In genomic region chr10:6011541-6011940, GRCm38 (mm10) we compare ENCODE assay signal across 12 mouse cellular contexts.
A peak's percentile ranks its signal among the peaks of the same experiment; 100 is the strongest.
DNase-seq lines count a peak whose midpoint lies in the region.
"Had no signal": no experiment of that assay in that cellular context is flagged by ENCODE, and none has a peak within 500 bp of the region (broad histone marks: within the 10 kb centered on the region; RNA-seq: fewer than 3 reads in every experiment).

No protein-coding gene starts in this region.

- intact Hi-C loops in heart, postnatal 25 days (cut with DNase I) = no loop called here

- DNase-seq in heart, adult 8-10 months (ENCODE audit: low spot score) = peak; percentile 44
- no peak for DNase-seq in heart, postnatal 25 days (ENCODE audit: low spot score)
- DNase-seq in layer of hippocampus, adult 9-11 months = peak; percentile 5
- no peak for DNase-seq in layer of hippocampus, adult 11-12 months (ENCODE audit: low spot score)
- peak; percentile 3 for DNase-seq in lung, postnatal 36 days
- no peak for DNase-seq in lung, postnatal 4 days
- DNase-seq in cerebellum, adult 11 months = no peak
- DNase-seq: adrenal gland, adult 2 months; cerebellum, adult 9-11 months; kidney, adult 2 months; kidney, postnatal 14 days; thymus, postnatal 25 days had no signal

Comparison
In these comparisons a context has a peak if more than half of its experiments do, and no peak if none do; other contexts are left out.
1. DNase-seq: peak in heart, adult 8-10 months (single experiment), layer of hippocampus, adult 9-11 months (single experiment) and lung, postnatal 36 days (single experiment); none in heart, postnatal 25 days (single experiment), layer of hippocampus, adult 11-12 months (single experiment), lung, postnatal 4 days (0 of 2) and cerebellum, adult 11 months (single experiment).